Mouse (Mus musculus) T-helper 1 cell (primary cell): ENCODE data around the gene Rnaset2a.
"Not testable (repeated sequence)": the region's sequence is repeated elsewhere in the genome, so short reads cannot be mapped to it uniquely, and the experiment has no call there.

Experiments
- in situ Hi-C: fragments of 300-600 bp; cut with MboI, MseI; formaldehyde crosslinking; loops from one replicate; pipeline ENCODE4 v1.15.1; 2025; ENCODE audit warnings: high pct_unique_total_duplicates

The Rnaset2a gene

GRCm38 (mm10) chr17:8147439-8148316 is at the start of gene Rnaset2a, which contains the start of gene Gm49673:
Rnaset2a (minus strand) TSS chr17:8148097.
Gm49673 (minus strand) TSS chr17:8147788.
- in situ Hi-C loops: not testable (repeated sequence)

GRCm38 (mm10) chr17:8197652-8198051 is 49.8 kb upstream of the Rnaset2a start:
- in situ Hi-C loops: loop anchor here (5.0 to 25.0 kb wide), 2 partner anchors 105 to 135 kb away; no protein-coding TSS in a partner anchor

- in situ Hi-C loops: loop anchor here (5.0 to 25.0 kb wide), 2 partner anchors 106 to 134 kb away; no protein-coding TSS in a partner anchor
Observed at GRCm38 (mm10) chr17:8195685-8196376, 47.9 kb upstream of the Rnaset2a start.

- in situ Hi-C loops: loop anchor here (25.0 kb wide), 1 partner anchor 131 kb away; no protein-coding TSS in a partner anchor
Observed at GRCm38 (mm10) chr17:8193678-8194077, 45.8 kb upstream of the Rnaset2a start.

- in situ Hi-C loops: loop anchor here (25.0 kb wide), 1 partner anchor 122 kb away; no protein-coding TSS in a partner anchor
Observed at GRCm38 (mm10) chr17:8184217-8184616, 36.3 kb upstream of the Rnaset2a start.

DNA sequence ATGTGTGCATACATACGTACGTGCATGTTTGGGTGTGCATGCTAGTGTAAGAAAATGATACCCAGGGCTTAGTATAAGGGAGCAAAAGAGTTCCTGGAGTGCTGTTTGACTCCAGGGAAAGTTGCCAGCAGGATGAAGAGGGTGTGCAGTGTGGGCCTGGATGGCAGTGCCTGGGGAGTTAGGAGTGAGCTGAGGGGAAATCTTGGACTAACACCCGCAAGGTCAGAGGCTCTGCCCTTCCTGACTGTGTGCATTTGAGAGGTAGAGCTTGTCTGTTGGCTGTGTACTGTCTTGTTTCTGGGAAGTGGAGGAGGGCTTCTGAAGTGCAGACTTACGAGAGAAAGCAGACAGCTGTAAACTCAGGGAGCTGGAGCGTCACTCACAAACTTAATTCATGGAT is 35.9 kb upstream of the Rnaset2a start:
- in situ Hi-C loops: loop anchor here (25.0 kb wide), 1 partner anchor 122 kb away; no protein-coding TSS in a partner anchor

- in situ Hi-C loops: loop anchor here (25.0 kb wide), 1 partner anchor 115 kb away; no protein-coding TSS in a partner anchor
Observed at GRCm38 (mm10) chr17:8177090-8177489, 29.2 kb upstream of the Rnaset2a start.

GRCm38 (mm10) chr17:8171081-8171480 is 23.2 kb upstream of the Rnaset2a start:
- in situ Hi-C loops: loop anchor here (25.0 kb wide), 1 partner anchor 309 kb away; no protein-coding TSS in a partner anchor

- in situ Hi-C loops: loop anchor here (25.0 kb wide), 1 partner anchor 308 kb away; no protein-coding TSS in a partner anchor
Observed at GRCm38 (mm10) chr17:8170331-8170730, 22.4 kb upstream of the Rnaset2a start.

DNA sequence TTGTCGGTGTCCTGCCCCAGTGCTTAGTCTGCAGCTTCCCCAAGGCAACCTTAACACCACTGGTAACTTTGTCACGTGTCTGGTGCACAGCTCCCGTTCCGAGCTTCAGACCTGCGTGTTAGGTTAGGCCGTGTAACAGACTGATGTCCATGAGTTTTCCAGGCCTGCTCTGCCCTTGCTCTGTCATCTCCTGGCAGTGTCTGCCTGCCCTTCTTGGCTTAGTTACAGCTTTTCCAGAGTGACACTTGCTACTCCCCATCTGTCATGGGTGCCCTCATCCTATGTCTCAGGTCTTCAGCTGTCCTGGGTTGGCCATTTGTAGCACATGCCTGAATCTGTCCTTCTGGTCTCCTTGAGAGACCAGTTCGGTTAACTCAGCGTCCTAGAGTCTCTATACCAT is 19.5 kb upstream of the Rnaset2a start:
- in situ Hi-C loops: loop anchor here (25.0 kb wide), 1 partner anchor 305 kb away; no protein-coding TSS in a partner anchor

- in situ Hi-C loops: loop anchor here (25.0 kb wide), 1 partner anchor 304 kb away; no protein-coding TSS in a partner anchor
Observed at GRCm38 (mm10) chr17:8166454-8166853, 18.6 kb upstream of the Rnaset2a start.

GRCm38 (mm10) chr17:8165977-8166376 is 18.1 kb upstream of the Rnaset2a start:
- in situ Hi-C loops: loop anchor here (25.0 kb wide), 1 partner anchor 304 kb away; no protein-coding TSS in a partner anchor

GRCm38 (mm10) chr17:8165608-8165945 is 17.7 kb upstream of the Rnaset2a start:
- in situ Hi-C loops: loop anchor here (25.0 kb wide), 1 partner anchor 303 kb away; no protein-coding TSS in a partner anchor

- in situ Hi-C loops: loop anchor here (5.0 to 25.0 kb wide), 2 partner anchors 303 to 1203 kb away; partner anchors contain the start of gene Tagap1
Observed at GRCm38 (mm10) chr17:8164701-8165607, 17.1 kb upstream of the Rnaset2a start, which contains the start of gene Fgfr1op. Fgfr1op (plus strand) TSS chr17:8165501.

- in situ Hi-C loops: loop anchor here (5.0 to 25.0 kb wide), 2 partner anchors 299 to 1199 kb away; partner anchors contain the start of gene Tagap1
Observed at GRCm38 (mm10) chr17:8160969-8161368, 13.1 kb upstream of the Rnaset2a start.

GRCm38 (mm10) chr17:8158627-8159026 is 10.7 kb upstream of the Rnaset2a start:
- in situ Hi-C loops: loop anchor here (25.0 kb wide), 1 partner anchor 296 kb away; no protein-coding TSS in a partner anchor

DNA sequence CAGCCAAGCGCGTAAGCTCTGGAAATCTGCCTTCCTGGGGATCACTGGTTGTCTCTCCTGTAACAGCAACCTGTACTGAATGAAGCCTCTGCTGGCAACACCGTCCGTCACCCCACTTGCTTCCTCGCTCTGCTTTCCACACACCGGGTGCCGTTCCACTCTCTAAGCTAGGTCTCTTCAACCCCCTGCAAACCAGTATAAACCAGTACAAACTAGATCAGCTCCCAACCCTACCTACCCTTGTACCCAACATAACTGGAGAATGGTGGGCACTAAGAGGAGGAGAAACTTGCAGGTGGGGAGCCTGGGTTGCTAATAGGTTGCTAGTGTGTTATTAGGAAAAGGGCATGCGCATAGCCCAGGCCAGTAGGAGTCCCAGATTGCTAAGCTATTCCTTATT is 8.1 kb upstream of the Rnaset2a start:
- in situ Hi-C loops: loop anchor here (25.0 kb wide), 1 partner anchor 294 kb away; no protein-coding TSS in a partner anchor

DNA sequence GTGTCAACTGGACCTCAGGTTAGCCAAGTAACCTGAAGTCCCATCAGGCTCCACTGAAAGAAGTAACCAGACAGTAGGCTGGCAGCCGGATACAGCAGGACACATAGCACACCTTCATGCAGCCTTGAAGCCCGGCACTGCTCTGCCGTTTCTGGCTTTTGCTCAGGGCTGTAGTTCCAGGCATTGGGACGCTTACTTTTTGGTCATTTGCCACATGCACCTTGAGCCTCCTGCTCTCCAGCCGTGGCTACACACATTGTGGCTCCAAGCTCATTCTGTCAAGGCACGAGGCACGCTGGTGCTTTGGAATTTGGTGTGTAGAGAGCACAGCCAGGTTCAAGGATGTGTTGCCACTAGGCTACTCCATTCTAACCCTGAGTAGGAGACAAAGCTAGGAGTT is 7.1 kb upstream of the Rnaset2a start:
- in situ Hi-C loops: loop anchor here (25.0 kb wide), 1 partner anchor 293 kb away; no protein-coding TSS in a partner anchor

- in situ Hi-C loops: not testable (repeated sequence)
Observed at GRCm38 (mm10) chr17:8146931-8147330, 966 bp downstream of the Rnaset2a start.
